Mouse (Mus musculus): ENCODE measurements around the gene Ano9. TPM values are rescaled to one million over a fixed set of nuclear protein-coding genes. Genes with fewer than 3 reads are reported as not detected.

The Ano9 gene
- polyA plus RNA-seq, 1 experiment from 2014 or later = not detected

GRCm38 (mm10) chr7:141131904-141132755 lies 14.5 kb upstream of the Ano9 start:
- 61% methylated on average over 12 of the region's 12 CpGs for WGBS
- peaks cover 21% of the 10 kb centered on the region for H3K36me3 ChIP-seq
- H3K27me3 ChIP-seq (replicated peaks) = no peaks in the 10 kb centered on the region
- no peak for ATAC-seq (ENCODE audit: low FRiP score, low read depth)
- peaks cover 14% of the 10 kb centered on the region for H3K4me1 ChIP-seq
- H3K27ac ChIP-seq = no peak overlapping the region
- H3K4me3 ChIP-seq = peak overlapping the region; percentile 70
- peak overlapping the region; percentile 81 for H3K9ac ChIP-seq
- H3K9me3 ChIP-seq = no peaks in the 10 kb centered on the region
- H3K4me2 ChIP-seq (replicated peaks) = peak overlapping the region; percentile 86

DNA sequence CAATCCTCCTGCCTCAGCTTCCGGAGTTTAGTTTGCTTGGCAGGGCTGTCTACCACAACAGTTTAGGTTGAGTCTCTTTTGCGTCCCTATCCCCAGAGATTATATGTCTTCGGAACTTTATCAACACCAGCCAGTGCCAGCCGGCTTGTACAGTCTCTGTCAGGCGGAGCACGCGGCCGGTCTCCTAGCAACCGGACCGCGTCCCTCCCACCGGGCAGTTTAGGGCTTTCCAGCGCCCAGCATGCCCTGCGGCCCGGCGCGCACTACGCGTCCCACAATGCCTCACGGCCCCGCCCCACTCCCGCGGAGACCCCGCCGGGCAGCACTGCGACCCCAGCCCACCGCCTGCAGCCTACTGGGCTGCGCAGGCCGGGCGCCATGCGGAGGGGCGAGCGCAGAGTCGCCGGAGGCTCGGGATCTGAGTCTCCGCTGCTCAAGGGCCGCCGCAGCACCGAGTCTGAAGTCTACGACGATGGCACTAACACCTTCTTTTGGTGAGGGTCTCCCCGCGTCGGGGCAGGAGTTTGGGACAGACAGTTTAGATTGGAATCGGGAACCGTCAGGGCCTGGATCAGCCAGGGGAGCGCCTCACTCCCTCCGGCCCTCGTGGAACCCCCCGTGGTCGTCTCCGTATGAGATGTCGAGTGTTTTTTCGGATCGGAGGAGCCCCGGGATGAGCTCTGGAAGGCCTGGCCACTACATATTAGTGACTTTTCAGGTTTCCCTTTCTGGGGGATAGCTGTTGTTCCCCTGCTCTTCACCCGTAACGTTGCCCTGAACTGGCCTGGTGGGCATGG lies 13.6 kb upstream of the Ano9 start:
- Histone ChIP-seq H3K4me3 (peak overlapping the region; percentile 70), H3K27ac (no peak overlapping the region), H3K4me2 (replicated peaks) (peak overlapping the region; percentile 86), H3K9me3 (no peaks in the 10 kb centered on the region), H3K27me3 (replicated peaks) (no peaks in the 10 kb centered on the region; the same call in 1 of the 2 replicates), H3K36me3 (peaks cover 12% of the 10 kb centered on the region), H3K4me1 (peaks cover 14% of the 10 kb centered on the region), H3K9ac (peak overlapping the region; percentile 81)
- peak; percentile 99 for ATAC-seq (ENCODE audit: low FRiP score, low read depth)
- under 1% methylated on average over 59 of the region's 59 CpGs for WGBS

DNA sequence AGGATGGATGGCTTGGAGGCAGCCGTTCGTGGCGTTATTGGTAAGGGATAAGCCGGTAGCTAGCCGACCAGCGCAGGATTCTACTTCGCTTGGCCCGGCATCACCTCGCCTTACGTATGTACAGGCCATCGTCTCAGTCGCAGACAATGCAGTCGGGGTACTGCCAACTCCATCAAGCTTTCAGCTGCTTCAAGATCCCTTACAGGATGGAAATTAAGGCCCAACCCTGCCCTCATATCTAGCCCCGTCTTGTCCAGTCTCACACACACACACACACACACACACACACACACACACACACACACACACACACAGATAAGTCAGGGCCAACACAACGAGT lies 5.9 kb upstream of the Ano9 start:
- H3K9ac ChIP-seq = peak overlapping the region; percentile 64
- peak overlapping the region; percentile 72 for H3K4me2 ChIP-seq (replicated peaks)
- H3K27me3 ChIP-seq (replicated peaks) = no peaks in the 10 kb centered on the region; the same call in 1 of the 2 replicates
- 3% methylated on average over 15 of the region's 15 CpGs for WGBS
- no peaks in the 10 kb centered on the region for H3K4me1 ChIP-seq
- peak; percentile 18; the same call in 1 of the 2 replicates for ATAC-seq (ENCODE audit: low FRiP score, low read depth)
- H3K4me3 ChIP-seq = peak overlapping the region; percentile 58
- H3K27ac ChIP-seq = peak overlapping the region; percentile 46; the same call in 1 of the 2 replicates
- H3K9me3 ChIP-seq = no peaks in the 10 kb centered on the region
- H3K36me3 ChIP-seq = no peaks in the 10 kb centered on the region

- peak; percentile 97 for ATAC-seq (ENCODE audit: low FRiP score, low read depth)
- Histone ChIP-seq H3K4me1 (no peaks in the 10 kb centered on the region), H3K9me3 (no peaks in the 10 kb centered on the region), H3K27ac (peak overlapping the region; percentile 46; the same call in 1 of the 2 replicates), H3K9ac (peak overlapping the region; percentile 64), H3K4me2 (replicated peaks) (peak overlapping the region; percentile 72), H3K27me3 (replicated peaks) (no peaks in the 10 kb centered on the region; the same call in 1 of the 2 replicates), H3K36me3 (no peaks in the 10 kb centered on the region), H3K4me3 (peak overlapping the region; percentile 58)
- 2% methylated on average over 29 of the region's 29 CpGs for WGBS
Observed at GRCm38 (mm10) chr7:141122689-141123516, 5.3 kb upstream of the Ano9 start.

DNA sequence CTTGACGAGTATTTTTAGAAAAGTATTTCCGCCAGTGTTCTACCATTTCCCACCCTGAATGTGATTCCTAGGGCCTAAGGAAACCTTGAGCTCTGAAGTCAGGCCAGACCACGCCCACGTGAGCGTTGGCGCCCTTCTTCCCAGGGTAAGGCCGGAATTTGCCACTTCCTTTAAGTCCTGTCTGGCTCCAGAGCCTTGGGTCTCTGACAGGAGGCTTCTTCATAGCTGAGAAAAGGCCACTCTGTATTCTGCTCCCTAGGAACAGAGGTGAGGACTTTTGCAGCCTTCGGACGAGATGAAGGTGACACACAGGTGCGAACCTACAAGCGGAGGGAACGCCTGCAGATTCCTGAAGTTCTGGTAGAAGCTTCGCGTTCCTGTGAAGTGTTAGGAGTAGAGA lies 4.6 kb upstream of the Ano9 start, which contains the start of gene Ptdss2:
TSS of gene Ptdss2 (plus strand) at position 138 of the 400 bp plus-strand sequence.
- Histone ChIP-seq H3K27ac (peak within 1 kb of the TSS; percentile 46; the same call in 1 of the 2 replicates), H3K4me1 (no peaks in the 10 kb centered on the region), H3K9ac (peak within 1 kb of the TSS; percentile 64), H3K27me3 (replicated peaks) (peaks cover 6% of the 10 kb centered on the region; the same call in 1 of the 2 replicates), H3K36me3 (no peaks in the 10 kb centered on the region), H3K9me3 (no peaks in the 10 kb centered on the region), H3K4me2 (replicated peaks) (peak within 1 kb of the TSS; percentile 72), H3K4me3 (peak within 1 kb of the TSS; percentile 58)
- WGBS = 54% methylated on average over 14 of the region's 14 CpGs
- ATAC-seq (ENCODE audit: low FRiP score, low read depth) = no peak

- no peak overlapping the region for H3K9ac ChIP-seq
- H3K4me1 ChIP-seq = no peaks in the 10 kb centered on the region
- H3K27me3 ChIP-seq (replicated peaks) = peaks cover 8% of the 10 kb centered on the region
- no peaks in the 10 kb centered on the region for H3K36me3 ChIP-seq
- H3K4me3 ChIP-seq = no peak overlapping the region
- no peaks in the 10 kb centered on the region for H3K9me3 ChIP-seq
- no peak overlapping the region for H3K27ac ChIP-seq
- no peak overlapping the region for H3K4me2 ChIP-seq (replicated peaks)
- WGBS = 81% methylated on average over 5 of the region's 5 CpGs
- ATAC-seq (ENCODE audit: low FRiP score, low read depth) = no peak
Observed at GRCm38 (mm10) chr7:141121051-141121531, 3.5 kb upstream of the Ano9 start.

DNA sequence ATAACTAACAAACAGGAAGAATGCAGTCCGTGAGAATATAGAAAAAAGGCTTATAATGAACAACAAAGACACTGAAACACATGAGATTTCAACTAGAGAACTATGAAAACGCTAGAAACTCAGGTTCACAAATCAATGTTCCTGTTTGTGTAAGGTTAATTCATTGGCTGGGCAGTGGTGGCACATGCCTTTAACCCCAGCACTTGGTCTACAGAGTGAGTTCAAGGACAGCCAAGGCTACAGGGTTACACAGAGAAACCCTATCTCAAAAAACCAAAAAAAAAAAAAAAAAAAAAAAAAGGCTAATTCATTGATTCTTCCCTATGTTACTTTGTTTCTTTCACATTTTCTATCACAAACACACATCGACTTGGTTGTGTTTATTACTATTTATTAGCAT lies 3.0 kb upstream of the Ano9 start:
- Histone ChIP-seq H3K36me3 (no peaks in the 10 kb centered on the region), H3K4me2 (replicated peaks) (no peak overlapping the region), H3K9ac (no peak overlapping the region), H3K27ac (no peak overlapping the region), H3K4me3 (no peak overlapping the region), H3K27me3 (replicated peaks) (peaks cover 8% of the 10 kb centered on the region), H3K9me3 (no peaks in the 10 kb centered on the region), H3K4me1 (no peaks in the 10 kb centered on the region)
- 89% methylated on average over 3 of the region's 3 CpGs for WGBS
- ATAC-seq (ENCODE audit: low FRiP score, low read depth) = no peak

DNA sequence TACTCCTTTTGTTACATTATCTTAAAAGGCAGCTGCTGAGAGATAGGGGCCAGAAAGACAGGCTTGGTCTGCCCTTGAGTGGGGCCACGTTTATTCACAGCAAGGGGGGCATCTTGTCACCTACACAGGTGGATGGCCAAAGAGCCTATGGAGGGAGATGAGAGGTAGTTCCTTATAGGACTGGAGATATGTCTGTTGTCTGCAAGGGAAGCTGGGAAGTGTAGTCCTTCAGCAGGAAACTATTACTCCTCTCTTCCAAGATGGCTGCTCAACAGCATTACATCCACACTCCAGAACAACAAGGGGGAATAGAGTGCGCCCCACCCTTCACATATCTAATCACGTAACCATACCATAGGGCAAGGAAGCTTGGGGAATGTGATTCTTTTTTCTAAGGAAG lies 1.9 kb upstream of the Ano9 start:
- Histone ChIP-seq H3K27me3 (replicated peaks) (peaks cover 8% of the 10 kb centered on the region), H3K36me3 (no peaks in the 10 kb centered on the region), H3K4me3 (no peak overlapping the region), H3K9ac (no peak overlapping the region), H3K9me3 (no peaks in the 10 kb centered on the region), H3K27ac (no peak overlapping the region), H3K4me1 (no peaks in the 10 kb centered on the region), H3K4me2 (replicated peaks) (no peak overlapping the region)
- ATAC-seq (ENCODE audit: low FRiP score, low read depth) = no peak
- 75% methylated on average over 3 of the region's 3 CpGs for WGBS

DNA sequence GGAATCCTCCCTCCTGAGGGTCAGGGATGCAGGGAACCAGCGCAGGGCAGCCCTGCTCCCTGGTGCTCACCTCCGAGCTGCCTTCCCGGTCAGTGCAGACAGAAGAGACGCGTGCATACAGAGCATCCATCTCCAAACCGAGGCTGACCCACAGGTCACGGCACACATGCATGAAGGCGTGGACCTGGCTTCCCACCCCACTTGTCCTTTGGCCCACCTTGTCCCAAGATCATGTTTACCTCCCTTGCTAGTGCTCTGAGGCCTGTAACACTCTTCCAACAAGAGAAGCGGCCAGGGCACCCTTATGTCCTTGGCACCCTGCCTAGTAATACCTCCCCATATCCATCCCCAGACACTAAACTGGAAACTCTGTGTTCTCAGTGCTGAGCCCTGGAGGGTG lies 1.7 kb downstream of the Ano9 start:
- no peak for ATAC-seq (ENCODE audit: low FRiP score, low read depth)
- 92% methylated on average over 9 of the region's 9 CpGs for WGBS
- no peak overlapping the region for H3K27ac ChIP-seq
- no peaks in the 10 kb centered on the region for H3K4me1 ChIP-seq
- no peaks in the 10 kb centered on the region for H3K9me3 ChIP-seq
- H3K4me3 ChIP-seq = no peak overlapping the region
- no peaks in the 10 kb centered on the region for H3K36me3 ChIP-seq
- H3K27me3 ChIP-seq (replicated peaks) = peaks cover 8% of the 10 kb centered on the region
- H3K9ac ChIP-seq = no peak overlapping the region
- no peak overlapping the region for H3K4me2 ChIP-seq (replicated peaks)

GRCm38 (mm10) chr7:141103161-141103560 lies 14.4 kb downstream of the Ano9 start:
- Histone ChIP-seq H3K4me2 (replicated peaks) (no peak overlapping the region), H3K27ac (no peak overlapping the region), H3K27me3 (replicated peaks) (peaks cover 44% of the 10 kb centered on the region), H3K36me3 (no peaks in the 10 kb centered on the region), H3K4me3 (no peak overlapping the region), H3K9me3 (no peaks in the 10 kb centered on the region), H3K9ac (no peak overlapping the region), H3K4me1 (peaks cover 10% of the 10 kb centered on the region)
- WGBS = 76% methylated on average over 3 of the region's 3 CpGs
- ATAC-seq (ENCODE audit: low FRiP score, low read depth) = no peak

GRCm38 (mm10) chr7:141099911-141100691 lies 17.5 kb downstream of the Ano9 start, which contains the start of gene Sigirr:
TSS of gene Sigirr (minus strand) at chr7:141100572.
- Histone ChIP-seq H3K27ac (no peak within 1 kb of the TSS), H3K9me3 (no peaks in the 10 kb centered on the region), H3K4me3 (peak within 1 kb of the TSS; percentile 29), H3K9ac (no peak within 1 kb of the TSS), H3K4me1 (peaks cover 10% of the 10 kb centered on the region), H3K27me3 (replicated peaks) (peaks cover 46% of the 10 kb centered on the region), H3K4me2 (replicated peaks) (peak within 1 kb of the TSS; percentile 69), H3K36me3 (no peaks in the 10 kb centered on the region)
- ATAC-seq (ENCODE audit: low FRiP score, low read depth) = no peak
- 2% methylated on average over 56 of the region's 56 CpGs for WGBS
